Mouse (Mus musculus) neural tube, embryonic 12.5 days (tissue): ENCODE results near the gene Iqsec2. TPM values are rescaled to one million over a fixed set of nuclear protein-coding genes. Genes with fewer than 3 reads are reported as not detected.
"Not testable (repeated sequence)": the region's sequence is repeated elsewhere in the genome, so short reads cannot be mapped to it uniquely, and the experiment has no call there.

ENCODE experiments used
- ATAC-seq: fragments of 200-750 bp; cut with Nextera tagmentation; 2 replicates; pipeline ENCODE4 v1.8.0; 2017; ENCODE audit warnings: low read depth, mild to moderate bottlenecking, moderate TSS enrichment, moderate library complexity; ENCODE audit not compliant: low FRiP score
- H3K27ac ChIP-seq: fragments of 300-500 bp; sonication (generic); 2 replicates; pipeline ENCODE4 v1.5.1; 2016
- H3K27me3 ChIP-seq: fragments of 300-500 bp; sonication (generic); replicated peaks from 2 replicates; pipeline ENCODE4 v1.6.1; 2016; ENCODE audit warnings: mild to moderate bottlenecking
- H3K36me3 ChIP-seq: fragments of 300-500 bp; sonication (generic); 2 replicates; pipeline ENCODE4 v1.6.1; 2016; ENCODE audit warnings: mild to moderate bottlenecking
- H3K4me1 ChIP-seq: fragments of 300-500 bp; sonication (generic); 2 replicates; pipeline ENCODE4 v1.6.1; 2016
- H3K4me2 ChIP-seq: fragments of 300-500 bp; sonication (generic); replicated peaks from 2 replicates; pipeline ENCODE4 v1.6.1; 2016; ENCODE audit warnings: mild to moderate bottlenecking
- H3K4me3 ChIP-seq: fragments of 300-500 bp; sonication (generic); 2 replicates; pipeline ENCODE4 v1.5.1; 2016
- H3K9ac ChIP-seq: fragments of 300-500 bp; sonication (generic); 2 replicates; pipeline ENCODE4 v1.6.1; 2016; ENCODE audit warnings: mild to moderate bottlenecking
- H3K9me3 ChIP-seq: fragments of 300-500 bp; sonication (generic); 2 replicates; pipeline ENCODE4 v1.6.1; 2016; ENCODE audit warnings: mild to moderate bottlenecking
- WGBS: fragments of 180-500 bp; shearing (Covaris S2); methylation state at CpG from one replicate; pipeline ENCODE4 v1.1.7; 2016; 5-methylcytosine and 5-hydroxymethylcytosine counted together
- polyA plus RNA-seq: library from polyadenylated mRNA; unstranded; fragments of >200 nt; fragmentation: Nextera tagmentation; extraction: Ambion mirVana; gene quantifications from 2 replicates; pipeline ENCODE4 v1.2.1, GENCODE M21; 2016

The Iqsec2 gene
- polyA plus RNA-seq, 1 experiment from 2014 or later = 3.0 TPM

DNA sequence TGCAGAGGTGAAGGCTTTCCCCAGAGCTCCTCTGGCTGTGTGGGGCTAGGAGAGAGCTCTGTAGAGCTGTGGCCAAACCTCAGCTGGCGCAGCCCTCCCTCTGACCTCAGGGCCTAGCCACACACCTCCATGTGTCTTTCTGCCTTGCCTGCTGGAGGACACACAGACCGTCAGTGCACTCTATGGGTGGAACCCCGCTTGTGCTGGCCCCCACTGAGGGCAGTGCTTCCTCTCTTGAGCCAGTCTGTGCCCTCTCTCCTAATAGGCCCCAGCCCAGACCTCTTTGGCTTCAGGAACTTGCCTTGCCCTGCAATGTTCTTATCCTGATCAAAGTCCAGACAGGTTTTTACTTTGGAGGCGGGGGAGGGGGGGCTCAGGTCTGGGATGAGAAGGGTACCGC is 80.2 kb downstream of the Iqsec2 start:
- Histone ChIP-seq H3K4me2 (no peak overlapping the region), H3K4me3 (no peak overlapping the region), H3K9me3 (no peaks in the 10 kb centered on the region)

DNA sequence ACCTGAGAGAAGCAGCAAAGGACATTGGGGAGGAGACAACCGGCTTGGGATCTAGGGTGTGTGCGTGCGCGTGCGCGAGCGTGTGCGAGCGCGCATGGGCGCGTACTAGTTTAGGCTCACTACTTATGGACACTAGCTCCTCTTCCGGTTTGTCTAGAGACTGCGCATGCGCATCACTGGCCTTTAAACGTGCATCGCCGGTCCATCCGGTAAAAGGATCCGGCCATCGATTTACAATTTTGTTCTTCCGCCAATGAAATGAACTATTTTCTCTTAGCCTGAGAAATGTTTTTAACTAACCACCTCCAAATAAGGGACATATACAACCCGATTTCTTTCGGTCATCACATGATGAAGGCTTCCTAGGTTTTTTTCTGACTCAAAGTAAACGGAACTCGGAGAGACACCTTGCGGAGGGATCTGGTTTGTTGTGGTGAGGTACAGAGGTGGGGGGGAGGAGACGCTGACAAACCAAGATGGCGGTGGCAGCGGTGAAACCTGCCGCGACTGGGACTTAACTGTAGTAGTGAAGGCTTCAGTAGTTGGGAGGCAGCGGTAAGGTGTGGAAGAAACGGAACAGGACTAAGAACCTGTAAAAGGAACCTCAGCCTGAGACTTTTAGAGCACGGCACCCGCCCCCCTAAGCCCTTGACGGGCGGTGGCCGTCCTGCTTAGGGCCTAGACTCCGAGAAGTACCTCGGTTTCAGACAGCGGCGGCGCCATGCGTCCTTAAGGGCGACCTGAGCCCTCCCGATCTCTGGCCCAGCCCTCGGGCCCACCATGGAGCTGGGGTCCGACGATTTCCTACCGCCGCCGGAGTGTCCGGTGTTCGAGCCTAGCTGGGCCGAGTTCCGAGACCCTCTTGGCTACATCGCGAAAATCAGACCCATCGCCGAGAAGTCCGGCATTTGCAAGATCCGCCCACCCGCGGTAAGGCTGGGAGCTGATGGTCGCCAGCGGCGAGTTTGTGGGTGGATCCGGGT is 89.0 kb downstream of the Iqsec2 start, which contains the start of gene Kdm5c:
Gene Kdm5c, plus strand, starts transcription at position 240 of the 983 bp plus-strand sequence.
- Histone ChIP-seq H3K9ac (peak within 1 kb of the TSS; percentile 85), H3K4me2 (peak within 1 kb of the TSS; percentile 65), H3K27ac (no peak within 1 kb of the TSS), H3K27me3 (no peaks in the 10 kb centered on the region), H3K4me3 (peak within 1 kb of the TSS; percentile 82), H3K36me3 (peaks cover 2% of the 10 kb centered on the region; the same call in 1 of the 2 replicates), H3K9me3 (no peaks in the 10 kb centered on the region), H3K4me1 (peaks cover 16% of the 10 kb centered on the region)
- WGBS = under 1% methylated on average over 68 of the region's 69 CpGs
- peak; percentile 98 for ATAC-seq

More for the DNA sequence above, 80.2 kb downstream of the Iqsec2 start:
- Histone ChIP-seq H3K9ac (no peak overlapping the region), H3K27me3 (peaks cover 56% of the 10 kb centered on the region), H3K36me3 (no peaks in the 10 kb centered on the region), H3K4me1 (no peaks in the 10 kb centered on the region), H3K27ac (no peak overlapping the region)
- 67% methylated on average over 5 of the region's 5 CpGs for WGBS
- no peak for ATAC-seq

DNA sequence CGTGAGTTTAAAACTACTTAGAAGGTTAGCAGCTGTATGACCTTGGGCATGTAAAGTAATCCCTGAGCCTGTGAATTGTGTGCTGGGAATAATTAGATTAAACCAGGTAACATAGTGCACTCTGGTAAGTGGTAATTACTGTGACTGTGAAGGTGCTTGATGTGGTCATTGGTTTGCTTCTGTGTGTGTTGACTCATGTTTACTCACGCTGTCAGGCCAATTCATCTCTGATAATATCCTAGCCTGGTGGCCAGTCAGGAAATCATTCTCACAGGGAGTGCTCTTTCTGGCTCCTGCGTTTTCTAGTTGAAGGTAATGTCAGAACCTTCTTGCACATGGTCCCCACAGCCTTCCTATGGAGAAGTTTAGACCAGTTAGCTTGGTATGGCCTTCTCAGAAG is 90.1 kb downstream of the Iqsec2 start:
- H3K27me3 ChIP-seq = no peaks in the 10 kb centered on the region
- peak overlapping the region; percentile 85 for H3K9ac ChIP-seq
- peaks cover 7% of the 10 kb centered on the region for H3K36me3 ChIP-seq
- no peak for ATAC-seq
- H3K9me3 ChIP-seq = no peaks in the 10 kb centered on the region
- peaks cover 16% of the 10 kb centered on the region for H3K4me1 ChIP-seq
- peak overlapping the region; percentile 65 for H3K4me2 ChIP-seq
- peak overlapping the region; percentile 82 for H3K4me3 ChIP-seq
- no peak overlapping the region for H3K27ac ChIP-seq
- WGBS = 27% methylated on average over 3 of the region's 3 CpGs

DNA sequence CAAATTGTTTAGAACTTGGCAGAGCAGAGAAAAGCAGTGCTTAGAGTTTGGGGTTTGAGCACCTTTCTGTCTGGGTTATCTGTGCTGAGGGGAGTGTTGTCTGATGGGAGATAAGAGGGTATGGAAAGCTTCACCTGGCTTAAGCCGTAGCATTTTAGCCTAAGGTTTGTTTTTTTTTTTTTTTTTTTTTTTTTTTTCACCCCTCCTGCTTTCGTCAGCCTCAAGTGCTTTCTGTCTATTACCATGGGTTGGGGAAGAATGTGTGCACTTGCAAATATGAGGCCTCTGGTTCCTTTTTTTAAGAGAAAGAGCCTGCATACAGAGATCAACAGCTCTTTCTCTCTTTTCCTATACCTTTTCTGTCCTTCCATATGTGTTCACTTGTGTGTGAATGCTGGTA is 91.7 kb downstream of the Iqsec2 start:
- Histone ChIP-seq H3K4me2 (peak overlapping the region; percentile 65), H3K4me1 (peaks cover 16% of the 10 kb centered on the region), H3K9me3 (no peaks in the 10 kb centered on the region), H3K27ac (no peak overlapping the region), H3K36me3 (peaks cover 20% of the 10 kb centered on the region), H3K27me3 (no peaks in the 10 kb centered on the region), H3K9ac (no peak overlapping the region), H3K4me3 (no peak overlapping the region)
- ATAC-seq = no peak
- WGBS = 86% methylated on average over 2 of the region's 2 CpGs

DNA sequence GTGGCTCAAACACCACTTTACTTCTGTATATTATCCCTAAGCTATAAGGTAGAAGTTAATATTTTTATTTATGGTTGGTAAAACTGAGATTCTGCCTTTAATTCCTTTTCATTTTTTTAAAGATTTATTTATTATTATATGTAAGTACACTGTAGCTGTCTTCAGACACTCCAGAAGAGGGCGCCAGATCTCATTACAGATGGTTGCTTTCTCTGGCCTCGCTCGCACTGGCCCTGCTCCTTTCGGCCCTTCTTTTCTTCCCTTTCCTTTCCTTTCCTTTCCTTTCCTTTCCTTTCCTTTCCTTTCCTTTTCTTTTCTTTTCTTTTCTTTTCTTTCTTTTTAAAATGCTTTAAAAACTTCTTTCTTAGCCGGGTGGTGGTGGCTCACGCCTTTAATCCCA is 99.1 kb downstream of the Iqsec2 start:
- not testable (repeated sequence) for H3K27me3 ChIP-seq, H3K27ac ChIP-seq, H3K4me1 ChIP-seq, H3K9ac ChIP-seq, H3K4me3 ChIP-seq, H3K4me2 ChIP-seq, H3K9me3 ChIP-seq, ATAC-seq
- 83% methylated on average over 6 of the region's 6 CpGs for WGBS
- H3K36me3 ChIP-seq = peaks cover 67% of the 10 kb centered on the region

DNA sequence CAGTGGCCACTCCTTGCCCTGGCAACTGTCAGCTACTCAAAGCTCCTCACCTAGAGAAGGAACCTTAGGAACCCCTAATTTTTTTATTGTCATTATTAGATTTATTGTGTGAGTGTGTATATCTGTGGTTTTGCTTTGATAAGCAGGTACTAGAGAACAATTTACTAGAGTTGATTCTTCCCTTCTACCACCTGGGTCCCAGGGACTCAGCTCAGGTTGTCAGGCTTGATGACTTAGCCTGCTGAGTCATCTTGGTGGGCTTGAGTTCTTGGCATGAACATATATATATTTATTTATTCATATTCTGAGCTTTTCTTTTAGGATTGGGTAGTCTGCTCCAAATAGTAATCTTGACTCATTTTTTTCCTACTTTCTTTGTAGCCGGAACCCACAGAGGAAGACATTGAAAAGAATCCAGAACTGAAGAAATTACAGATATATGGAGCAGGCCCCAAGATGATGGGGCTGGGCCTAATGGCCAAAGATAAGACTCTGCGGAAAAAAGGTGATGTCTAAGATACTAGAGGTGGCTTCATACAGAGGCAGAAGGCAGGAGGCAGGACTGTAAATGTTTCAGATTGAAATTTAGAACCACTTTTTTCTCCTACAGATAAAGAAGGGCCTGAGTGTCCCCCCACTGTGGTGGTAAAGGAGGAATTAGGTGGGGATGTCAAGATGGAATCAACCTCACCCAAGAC is 100.6 kb downstream of the Iqsec2 start:
- no peak overlapping the region for H3K9ac ChIP-seq
- H3K4me3 ChIP-seq = no peak overlapping the region
- no peak overlapping the region for H3K27ac ChIP-seq
- H3K36me3 ChIP-seq = peaks cover 70% of the 10 kb centered on the region
- no peak for ATAC-seq
- H3K9me3 ChIP-seq = no peaks in the 10 kb centered on the region
- H3K27me3 ChIP-seq = no peaks in the 10 kb centered on the region
- no peak overlapping the region for H3K4me2 ChIP-seq
- no peaks in the 10 kb centered on the region for H3K4me1 ChIP-seq
- WGBS = 97% methylated on average over 2 of the region's 2 CpGs

DNA sequence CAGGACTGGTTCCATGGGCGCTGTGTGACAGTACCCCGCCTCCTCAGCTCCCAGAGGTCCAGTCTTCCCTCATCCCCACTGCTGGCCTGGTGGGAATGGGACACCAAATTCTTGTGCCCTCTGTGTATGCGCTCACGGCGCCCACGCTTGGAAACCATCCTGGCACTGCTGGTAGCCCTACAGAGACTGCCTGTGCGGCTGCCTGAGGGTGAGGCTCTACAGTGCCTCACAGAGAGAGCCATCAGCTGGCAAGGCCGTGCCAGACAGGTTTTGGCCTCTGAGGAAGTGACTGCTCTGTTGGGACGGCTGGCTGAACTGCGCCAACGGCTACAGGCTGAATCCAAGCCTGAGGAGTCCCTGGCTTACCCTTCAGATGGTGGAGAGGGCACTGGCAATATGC is 127.1 kb downstream of the Iqsec2 start:
- Histone ChIP-seq H3K4me1 (no peaks in the 10 kb centered on the region), H3K27ac (no peak overlapping the region), H3K4me3 (no peak overlapping the region), H3K9ac (no peak overlapping the region), H3K36me3 (peaks cover 87% of the 10 kb centered on the region), H3K27me3 (no peaks in the 10 kb centered on the region), H3K9me3 (no peaks in the 10 kb centered on the region), H3K4me2 (no peak overlapping the region)
- ATAC-seq = no peak
- 96% methylated on average over 11 of the region's 11 CpGs for WGBS

Other genes with a start within 250 kb of the Iqsec2 start
- 139 and 145 TPM in 2 replicates for gene Hsd17b10, start 142.4 kb upstream of the Iqsec2 start, polyA plus RNA-seq
- 3.4 and 3.7 TPM in 2 replicates for gene Ribc1, start 128.0 kb upstream of the Iqsec2 start, polyA plus RNA-seq
- 100 and 109 TPM in 2 replicates for gene Smc1a, start 127.8 kb upstream of the Iqsec2 start, polyA plus RNA-seq
- gene Kdm5c, start 88.8 kb downstream of the Iqsec2 start, polyA plus RNA-seq = 48.0 and 54.8 TPM in 2 replicates
- 18.6 and 19.0 TPM in 2 replicates for gene Kantr, start 183.2 kb downstream of the Iqsec2 start, polyA plus RNA-seq
- gene Tspyl2, start 198.2 kb downstream of the Iqsec2 start, polyA plus RNA-seq = 50.2 and 53.7 TPM in 2 replicates
- gene Gpr173, start 224.4 kb downstream of the Iqsec2 start, polyA plus RNA-seq = 8.5 and 8.6 TPM in 2 replicates